Mouse (Mus musculus) hindbrain, embryonic 12.5 days (tissue): ENCODE results near the gene Phf13. TPM values are rescaled to one million over a fixed set of nuclear protein-coding genes. Genes with fewer than 3 reads are reported as not detected.

Experiments
- ATAC-seq: fragments of 200-750 bp; cut with Nextera tagmentation; 2 replicates; pipeline ENCODE4 v1.8.0; 2017; ENCODE audit warnings: moderate TSS enrichment; ENCODE audit not compliant: low FRiP score
- H3K27ac ChIP-seq: fragments of 300-500 bp; sonication (generic); 2 replicates; pipeline ENCODE4 v1.5.1; 2016; ENCODE audit warnings: mild to moderate bottlenecking
- H3K27me3 ChIP-seq: fragments of 300-500 bp; sonication (generic); 2 replicates; pipeline ENCODE4 v1.6.1; 2016; ENCODE audit warnings: mild to moderate bottlenecking
- H3K36me3 ChIP-seq: fragments of 300-500 bp; sonication (generic); 2 replicates; pipeline ENCODE4 v1.6.1; 2016; ENCODE audit warnings: mild to moderate bottlenecking
- H3K4me1 ChIP-seq: fragments of 300-500 bp; sonication (generic); 2 replicates; pipeline ENCODE4 v1.6.1; 2016
- H3K4me2 ChIP-seq: fragments of 300-500 bp; sonication (generic); replicated peaks from 2 replicates; pipeline ENCODE4 v1.6.1; 2016; ENCODE audit warnings: mild to moderate bottlenecking
- H3K4me3 ChIP-seq: fragments of 300-500 bp; sonication (generic); 2 replicates; pipeline ENCODE4 v1.5.1; 2016; ENCODE audit warnings: mild to moderate bottlenecking
- H3K9ac ChIP-seq: fragments of 300-500 bp; sonication (generic); 2 replicates; pipeline ENCODE4 v1.6.1; 2016; ENCODE audit warnings: mild to moderate bottlenecking, moderate library complexity
- H3K9me3 ChIP-seq: fragments of 300-500 bp; sonication (generic); replicated peaks from 2 replicates; pipeline ENCODE4 v1.6.1; 2016; ENCODE audit warnings: mild to moderate bottlenecking
- WGBS: fragments of 180-500 bp; shearing (Covaris S2); methylation state at CpG from one replicate; pipeline ENCODE4 v1.1.7; 2016; 5-methylcytosine and 5-hydroxymethylcytosine counted together
- polyA plus RNA-seq: library from polyadenylated mRNA; unstranded; fragments of >200 nt; fragmentation: Nextera tagmentation; extraction: Ambion mirVana; gene quantifications from 2 replicates; pipeline ENCODE4 v1.2.1, GENCODE M21; 2016

Gene Phf13
- polyA plus RNA-seq, 1 experiment from 2014 or later, result 29.2 TPM

- H3K36me3 ChIP-seq, result peaks cover 58% of the 10 kb centered on the region
- ATAC-seq, result no peak
- H3K4me3 ChIP-seq, result no peak overlapping the region
- 84% methylated on average over 6 of the region's 6 CpGs for WGBS
- H3K27ac ChIP-seq, result no peak overlapping the region
- H3K27me3 ChIP-seq, result no peaks in the 10 kb centered on the region
- H3K4me2 ChIP-seq, result no peak overlapping the region
- H3K9ac ChIP-seq, result no peak overlapping the region
- no peaks in the 10 kb centered on the region for H3K4me1 ChIP-seq
- H3K9me3 ChIP-seq, result no peaks in the 10 kb centered on the region
These were observed 42.8 kb downstream of the Phf13 start for GRCm38 (mm10) chr4:151953209-151953608.

DNA sequence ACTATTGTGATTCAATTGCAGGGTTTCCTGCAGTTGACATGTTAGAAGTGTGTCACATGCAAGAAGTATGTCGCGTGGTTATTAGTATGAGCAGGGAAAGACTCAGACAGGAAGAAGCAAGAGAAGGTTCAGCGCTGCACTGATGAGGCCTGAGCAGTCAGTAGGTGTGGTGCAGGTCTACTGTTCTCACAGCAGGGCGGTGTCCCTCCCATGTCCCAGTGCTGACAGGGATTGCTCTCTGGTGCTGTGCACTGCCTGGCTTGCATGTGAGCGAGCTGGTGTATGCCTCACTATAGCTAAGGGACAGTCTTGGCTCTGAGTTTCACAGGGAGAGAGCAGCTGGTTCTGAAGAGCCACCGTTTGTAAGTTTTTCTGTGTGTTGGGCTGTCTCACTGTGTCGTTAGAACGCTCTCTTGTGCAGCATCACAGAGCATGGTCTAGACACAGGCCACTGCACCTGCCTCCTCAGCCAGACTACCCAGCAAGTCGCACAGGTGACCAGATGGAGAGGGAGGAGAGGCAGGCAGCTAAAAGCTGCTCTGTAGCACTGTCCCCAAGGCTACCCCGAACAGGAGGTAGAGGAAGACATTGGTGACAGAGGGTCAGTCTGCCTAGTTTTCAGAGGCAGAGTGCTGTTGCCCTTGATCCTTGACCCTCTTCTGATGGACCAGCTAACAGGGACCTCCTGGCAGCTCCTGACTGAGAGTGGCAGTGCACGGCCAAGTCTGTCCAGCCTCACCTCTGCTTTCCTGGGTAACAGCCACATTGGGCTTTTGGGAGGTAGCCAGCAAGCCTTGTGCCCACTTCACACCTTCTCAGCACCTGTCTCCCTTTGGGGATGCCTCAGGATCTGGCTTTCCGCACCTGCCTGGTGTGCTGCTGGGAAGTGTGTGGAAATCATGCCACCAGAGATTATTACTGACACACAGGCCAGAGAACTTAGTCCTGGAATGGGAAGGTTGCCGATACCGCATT, 47.3 kb downstream of the Phf13 start:
- Histone ChIP-seq H3K9ac (0 out of 2 replicates have a peak overlapping the region, but pooled peaks have one; percentile 27), H3K27me3 (no peaks in the 10 kb centered on the region), H3K36me3 (peaks cover 24% of the 10 kb centered on the region), H3K27ac (no peak overlapping the region), H3K4me1 (no peaks in the 10 kb centered on the region), H3K9me3 (no peaks in the 10 kb centered on the region), H3K4me3 (no peak overlapping the region), H3K4me2 (no peak overlapping the region)
- no peak for ATAC-seq
- 91% methylated on average over 14 of the region's 14 CpGs for WGBS

DNA sequence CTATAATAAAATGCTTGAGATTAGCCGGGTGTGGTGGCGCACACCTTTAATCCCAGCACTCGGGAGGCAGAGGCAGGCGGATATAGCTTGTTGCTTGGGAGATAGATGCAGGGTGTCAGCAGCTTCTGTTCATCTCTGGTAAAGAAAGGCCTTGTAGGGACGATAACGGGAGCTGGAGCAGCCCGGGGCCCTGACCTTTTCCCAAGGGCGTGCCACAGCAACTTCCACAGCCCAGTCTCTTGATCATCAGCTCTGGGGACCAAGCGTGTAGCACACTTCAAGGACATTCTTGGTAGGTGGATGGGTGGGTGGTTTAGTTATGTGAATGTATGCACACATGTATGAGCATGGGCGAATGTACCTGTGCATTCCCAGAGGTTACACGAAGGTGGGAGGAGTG, 49.8 kb downstream of the Phf13 start:
- no peak overlapping the region for H3K27ac ChIP-seq
- H3K27me3 ChIP-seq, result no peaks in the 10 kb centered on the region
- H3K36me3 ChIP-seq, result 0 out of 2 replicates have a peak, but pooled peaks cover 3% of the 10 kb centered on the region
- no peak overlapping the region for H3K9ac ChIP-seq
- ATAC-seq, result no peak
- H3K4me2 ChIP-seq, result no peak overlapping the region
- 96% methylated on average over 11 of the region's 11 CpGs for WGBS
- no peaks in the 10 kb centered on the region for H3K9me3 ChIP-seq
- no peak overlapping the region for H3K4me3 ChIP-seq
- H3K4me1 ChIP-seq, result no peaks in the 10 kb centered on the region

Other genes starting within 250 kb of the Phf13 start
- gene Camta1, start 134.4 kb downstream of the Phf13 start, polyA plus RNA-seq, result 136 and 157 TPM in 2 replicates
- 82.8 and 83.2 TPM in 2 replicates for gene Dnajc11, start 62.6 kb downstream of the Phf13 start, polyA plus RNA-seq
- 31.7 and 37.0 TPM in 2 replicates for gene Thap3, start 7.3 kb downstream of the Phf13 start, polyA plus RNA-seq
- gene Klhl21, start 12.5 kb upstream of the Phf13 start, polyA plus RNA-seq, result 8.0 and 8.2 TPM in 2 replicates
- 20.4 and 25.2 TPM in 2 replicates for gene Zbtb48, start 31.4 kb upstream of the Phf13 start, polyA plus RNA-seq
- 1.0 and 1.2 TPM in 2 replicates for gene Tas1r1, start 42.3 kb upstream of the Phf13 start, polyA plus RNA-seq
- gene Nol9, start 43.1 kb upstream of the Phf13 start, polyA plus RNA-seq, result 32.6 and 33.9 TPM in 2 replicates
- 11.7 and 12.0 TPM in 2 replicates for gene Plekhg5, start 76.2 kb upstream of the Phf13 start, polyA plus RNA-seq
- 0.59 and 0.74 TPM in 2 replicates for gene Tnfrsf25, start 119.7 kb upstream of the Phf13 start, polyA plus RNA-seq
- gene Espn, start 156.1 kb upstream of the Phf13 start, polyA plus RNA-seq, result 0.82 and 2.3 TPM in 2 replicates
- 2.4 and 2.9 TPM in 2 replicates for gene Hes2, start 162.6 kb upstream of the Phf13 start, polyA plus RNA-seq
- 128 and 132 TPM in 2 replicates for gene Acot7, start 181.9 kb upstream of the Phf13 start, polyA plus RNA-seq